12 mouse cellular contexts compared by ENCODE assay signal in genomic region chr10:60811792-60812525, GRCm38 (mm10). TPM values are rescaled to one million over a fixed set of nuclear protein-coding genes. Genes with fewer than 3 reads are reported as not detected.
DNase-seq lines count a peak whose midpoint lies in the region; ATAC-seq lines count a peak whose summit lies in the region.
"Had no signal": no experiment of that assay in that cellular context is flagged by ENCODE, and none has a peak within 500 bp of the region (broad histone marks: within the 10 kb centered on the region; RNA-seq: fewer than 3 reads in every experiment).

No protein-coding gene starts in this region.

- peak overlapping the region; percentile 95 for H3K27ac ChIP-seq in heart, embryonic 15.5 days
- H3K27ac ChIP-seq in midbrain, embryonic 16.5 days (ENCODE audit: low read length) = no peak overlapping the region
- no peak overlapping the region for H3K27ac ChIP-seq in midbrain, embryonic 15.5 days
- H3K27ac ChIP-seq in embryonic facial prominence, embryonic 14.5 days (replicated peaks; ENCODE audit: low read depth, low read length) = no peak overlapping the region
- H3K27ac ChIP-seq in stomach, embryonic 16.5 days (ENCODE audit: low read length) = no peak overlapping the region

- no peak for DNase-seq in heart, postnatal 25 days (ENCODE audit: low spot score)
- peak; percentile 42 for DNase-seq in embryonic facial prominence, embryonic 14.5 days (ENCODE audit: low spot score)
- no peak for DNase-seq in left cerebral cortex, adult 9 months (ENCODE audit: low spot score in 2 of 2)
- no peak for DNase-seq in urinary bladder, postnatal 10 days (ENCODE audit: low spot score)
- DNase-seq: adrenal gland, postnatal 36 days; cerebellum, adult 9-10 months; forebrain, postnatal 0 days had no signal

- no peak overlapping the region for H3K4me3 ChIP-seq in heart, embryonic 15.5 days
- no peak overlapping the region for H3K4me3 ChIP-seq in midbrain, embryonic 16.5 days (ENCODE audit: low read depth, low read length)
- H3K4me3 ChIP-seq in midbrain, embryonic 15.5 days = no peak overlapping the region
- no peak overlapping the region for H3K4me3 ChIP-seq in embryonic facial prominence, embryonic 14.5 days (ENCODE audit: low read depth, low read length)
- H3K4me3 ChIP-seq in stomach, embryonic 16.5 days (replicated peaks; ENCODE audit: low read length) = no peak overlapping the region

- WGBS in heart, embryonic 15.5 days = 5% methylated on average over 15 of the region's 15 CpGs
- 13% methylated on average over 15 of the region's 15 CpGs for WGBS in midbrain, embryonic 16.5 days
- WGBS in midbrain, embryonic 15.5 days = 9% methylated on average over 15 of the region's 15 CpGs
- 4% methylated on average over 15 of the region's 15 CpGs for WGBS in embryonic facial prominence, embryonic 14.5 days
- 12% methylated on average over 15 of the region's 15 CpGs for whole genome bisulfite sequencing in stomach, embryonic 16.5 days

- H3K4me1 ChIP-seq in heart, embryonic 15.5 days (replicated peaks) = peaks cover 95% of the 10 kb centered on the region
- peaks cover 37% of the 10 kb centered on the region for H3K4me1 ChIP-seq in midbrain, embryonic 16.5 days (ENCODE audit: control insufficient read depth, insufficient read depth, low read length)
- H3K4me1 ChIP-seq in midbrain, embryonic 15.5 days = peaks cover 52% of the 10 kb centered on the region
- H3K4me1 ChIP-seq in embryonic facial prominence, embryonic 14.5 days (ENCODE audit: control insufficient read depth, insufficient read depth, low read length) = peaks cover 72% of the 10 kb centered on the region
- H3K4me1 ChIP-seq in stomach, embryonic 16.5 days (ENCODE audit: control insufficient read depth, insufficient read depth, low read length) = peaks cover 57% of the 10 kb centered on the region

- H3K9me3 ChIP-seq in heart, embryonic 15.5 days (replicated peaks) = no peaks in the 10 kb centered on the region
- no peaks in the 10 kb centered on the region for H3K9me3 ChIP-seq in midbrain, embryonic 16.5 days (replicated peaks; ENCODE audit: control insufficient read depth, low read length, poor library complexity, severe bottlenecking)
- H3K9me3 ChIP-seq in midbrain, embryonic 15.5 days = no peaks in the 10 kb centered on the region
- no peaks in the 10 kb centered on the region for H3K9me3 ChIP-seq in embryonic facial prominence, embryonic 14.5 days (ENCODE audit: control insufficient read depth, low read length)
- no peaks in the 10 kb centered on the region for H3K9me3 ChIP-seq in stomach, embryonic 16.5 days (replicated peaks; ENCODE audit: control insufficient read depth, low read length)

- intact Hi-C loops in heart, postnatal 25 days (cut with DNase I) = no loop called here

- H3K36me3 ChIP-seq in heart, embryonic 15.5 days = no peaks in the 10 kb centered on the region
- no peaks in the 10 kb centered on the region for H3K36me3 ChIP-seq in midbrain, embryonic 16.5 days (ENCODE audit: control insufficient read depth, insufficient read depth, low read length)
- H3K36me3 ChIP-seq in midbrain, embryonic 15.5 days (replicated peaks) = no peaks in the 10 kb centered on the region
- H3K36me3 ChIP-seq in embryonic facial prominence, embryonic 14.5 days (ENCODE audit: control insufficient read depth, insufficient read depth, low read length) = no peaks in the 10 kb centered on the region
- H3K36me3 ChIP-seq in stomach, embryonic 16.5 days (ENCODE audit: control insufficient read depth, insufficient read depth, low read length) = no peaks in the 10 kb centered on the region

- peak overlapping the region; percentile 45; the same call in 1 of the 2 replicates for H3K9ac ChIP-seq in heart, embryonic 15.5 days
- H3K9ac ChIP-seq in midbrain, embryonic 16.5 days (ENCODE audit: low read depth, low read length) = peak overlapping the region; percentile 6; the same call in 1 of the 2 replicates
- no peak overlapping the region for H3K9ac ChIP-seq in midbrain, embryonic 15.5 days
- no peak overlapping the region for H3K9ac ChIP-seq in embryonic facial prominence, embryonic 14.5 days (ENCODE audit: low read depth, low read length)
- H3K9ac ChIP-seq in stomach, embryonic 16.5 days (ENCODE audit: low read length) = 0 out of 2 replicates have a peak overlapping the region, but pooled peaks have one; percentile 9
- H3K9ac ChIP-seq: forebrain, postnatal 0 days had no signal

- H3K4me2 ChIP-seq in heart, embryonic 15.5 days = peak overlapping the region; percentile 44
- H3K4me2 ChIP-seq in midbrain, embryonic 16.5 days (ENCODE audit: low read length) = no peak overlapping the region
- no peak overlapping the region for H3K4me2 ChIP-seq in midbrain, embryonic 15.5 days
- H3K4me2 ChIP-seq in embryonic facial prominence, embryonic 14.5 days (ENCODE audit: low read depth, low read length) = peak overlapping the region; percentile 36
- H3K4me2 ChIP-seq in stomach, embryonic 16.5 days (ENCODE audit: low read depth, low read length) = 0 out of 2 replicates have a peak overlapping the region, but pooled peaks have one; percentile 0

- ATAC-seq in heart, embryonic 15.5 days (replicated peaks; ENCODE audit: insufficient number of reproducible peaks, insufficient read depth, low FRiP score, low read depth) = no peak
- no peak for ATAC-seq in midbrain, embryonic 16.5 days
- no peak for ATAC-seq in midbrain, embryonic 15.5 days (replicated peaks)
- no peak for ATAC-seq in embryonic facial prominence, embryonic 14.5 days (ENCODE audit: low read depth)
- ATAC-seq in stomach, embryonic 16.5 days (ENCODE audit: insufficient read depth, low FRiP score) = no peak
- ATAC-seq: forebrain, postnatal 0 days; inflammation-experienced regulatory T-cells, adult 6 months had no signal

- H3K27me3 ChIP-seq in heart, embryonic 15.5 days = no peaks in the 10 kb centered on the region
- no peaks in the 10 kb centered on the region for H3K27me3 ChIP-seq in midbrain, embryonic 16.5 days (ENCODE audit: control insufficient read depth, insufficient read depth, low read depth, low read length)
- peaks cover 9% of the 10 kb centered on the region for H3K27me3 ChIP-seq in midbrain, embryonic 15.5 days (replicated peaks)
- H3K27me3 ChIP-seq in embryonic facial prominence, embryonic 14.5 days (replicated peaks; ENCODE audit: control insufficient read depth, insufficient read depth, low read length) = no peaks in the 10 kb centered on the region
- H3K27me3 ChIP-seq in stomach, embryonic 16.5 days (ENCODE audit: control insufficient read depth, insufficient read depth, low read length) = no peaks in the 10 kb centered on the region

RNA-seq across cellular contexts. Expression of gene Unc5b, which starts 19.4 kb away (rescaled TPM):
- polyA plus RNA-seq in heart, embryonic 15.5 days (2015; fragmentation: Nextera tagmentation; extraction: Ambion mirVana) = 11.7 TPM in 2 replicates
- 10 to 100 TPM; 15.2 to 18.4 TPM for total RNA-seq in heart, postnatal 25 days (2021)
- 2.0 and 2.4 TPM in 2 replicates for polyA plus RNA-seq in midbrain, embryonic 16.5 days (2015; fragmentation: Nextera tagmentation; extraction: Ambion mirVana)
- 2.8 and 2.9 TPM in 2 replicates for polyA plus RNA-seq in midbrain, embryonic 15.5 days (2015; fragmentation: Nextera tagmentation; extraction: Ambion mirVana)
- 6.1 and 6.6 TPM in 2 replicates for polyA plus RNA-seq in embryonic facial prominence, embryonic 14.5 days (2014; fragmentation: Nextera tagmentation; extraction: Ambion mirVana)
- polyA plus RNA-seq in stomach, embryonic 16.5 days (2015; fragmentation: Nextera tagmentation; extraction: Ambion mirVana) = 3.7 and 4.0 TPM in 2 replicates

RNA-seq across cellular contexts. Expression of gene Slc29a3, which starts 59.4 kb away (rescaled TPM):
- 4.5 and 9.2 TPM in 2 replicates for polyA plus RNA-seq in heart, embryonic 15.5 days (2015; fragmentation: Nextera tagmentation; extraction: Ambion mirVana)
- 1 to 10 TPM; 4.8 to 6.3 TPM for total RNA-seq in heart, postnatal 25 days (2021)
- polyA plus RNA-seq in midbrain, embryonic 16.5 days (2015; fragmentation: Nextera tagmentation; extraction: Ambion mirVana) = 9.8 and 10.3 TPM in 2 replicates
- polyA plus RNA-seq in midbrain, embryonic 15.5 days (2015; fragmentation: Nextera tagmentation; extraction: Ambion mirVana) = 10.7 and 13.9 TPM in 2 replicates
- 9.0 and 9.9 TPM in 2 replicates for polyA plus RNA-seq in embryonic facial prominence, embryonic 14.5 days (2014; fragmentation: Nextera tagmentation; extraction: Ambion mirVana)
- 6.9 and 9.6 TPM in 2 replicates for polyA plus RNA-seq in stomach, embryonic 16.5 days (2015; fragmentation: Nextera tagmentation; extraction: Ambion mirVana)

Comparison
In these comparisons a context has a peak if more than half of its experiments do, and no peak if none do; other contexts are left out.
1. H3K9ac ChIP-seq: peak in heart, embryonic 15.5 days (single experiment), midbrain, embryonic 16.5 days (single experiment) and stomach, embryonic 16.5 days (single experiment); none in midbrain, embryonic 15.5 days (single experiment) and embryonic facial prominence, embryonic 14.5 days (single experiment).
2. H3K4me2 ChIP-seq: peak in heart, embryonic 15.5 days (single experiment), embryonic facial prominence, embryonic 14.5 days (single experiment) and stomach, embryonic 16.5 days (single experiment); none in midbrain, embryonic 16.5 days (single experiment) and midbrain, embryonic 15.5 days (single experiment).